Mouse (Mus musculus) ES-E14 (cell line): ENCODE results near the gene Cblc. TPM values are rescaled to one million over a fixed set of nuclear protein-coding genes. Genes with fewer than 3 reads are reported as not detected.

Experiments used
- DNase-seq: peaks from one replicate; pipeline ENCODE4 v3.0.0-alpha.2; 2013; ENCODE audit warnings: low read depth, low spot score
- H3K27ac ChIP-seq: 2 replicates; pipeline ENCODE4 v1.5.1; 2012; ENCODE audit warnings: low read depth, mild to moderate bottlenecking, low read length, moderate library complexity, mixed read lengths; ENCODE audit not compliant: poor library complexity, insufficient read depth, severe bottlenecking
- H3K36me3 ChIP-seq: 2 replicates; pipeline ENCODE4 v1.6.1; 2012; ENCODE audit warnings: mild to moderate bottlenecking, low read length, moderate library complexity, mixed read lengths; ENCODE audit not compliant: control insufficient read depth, poor library complexity, insufficient read depth, severe bottlenecking
- H3K4me1 ChIP-seq, 2 experiments: fragments of 150-350 bp in 1 of 2; sonication (generic) in 1 of 2; 2 replicates each; pipeline ENCODE4 v1.6.1; 2012; ENCODE audit warnings: low read length in 2 of 2, mild to moderate bottlenecking in 1 of 2, mixed read lengths in 1 of 2; ENCODE audit not compliant: control insufficient read depth in 2 of 2, insufficient read depth in 2 of 2, poor library complexity in 1 of 2
- H3K4me3 ChIP-seq, 2 experiments: fragments of 150-350 bp in 1 of 2; sonication (generic) in 1 of 2; 2 replicates each; pipeline ENCODE4 v1.5.1; 2012; ENCODE audit warnings: low read length in 2 of 2, low read depth in 1 of 2, mild to moderate bottlenecking in 1 of 2, mixed read lengths in 1 of 2; ENCODE audit not compliant: insufficient read depth in 1 of 2, poor library complexity in 1 of 2, severe bottlenecking in 1 of 2
- H3K9ac ChIP-seq: 2 replicates; pipeline ENCODE4 v1.6.1; 2012; ENCODE audit warnings: low read depth, mild to moderate bottlenecking, low read length, mixed read lengths; ENCODE audit not compliant: poor library complexity, insufficient read depth, severe bottlenecking
- H3K9me3 ChIP-seq: fragments of 150-350 bp; sonication (generic); 2 replicates; pipeline ENCODE4 v1.6.1; 2012; ENCODE audit warnings: low read depth, mild to moderate bottlenecking, low read length; ENCODE audit not compliant: control insufficient read depth, insufficient read depth
- CHD2 ChIP-seq: IDR thresholded peaks from 2 replicates; pipeline ENCODE4 v1.6.1; 2014; ENCODE audit warnings: mild to moderate bottlenecking, low read depth, low read length, inconsistent platforms
- HCFC1 ChIP-seq: IDR thresholded peaks from 2 replicates; pipeline ENCODE4 v1.6.1; 2012; ENCODE audit warnings: low read length, inconsistent platforms, borderline replicate concordance; ENCODE audit not compliant: insufficient read depth
- MAFK ChIP-seq: IDR thresholded peaks from 2 replicates; pipeline ENCODE4 v1.6.1; 2014; ENCODE audit warnings: mild to moderate bottlenecking, low read depth, low read length, inconsistent platforms; ENCODE audit not compliant: insufficient read depth
- ZC3H11A ChIP-seq: IDR thresholded peaks from 2 replicates; pipeline ENCODE4 v1.6.1; 2012; ENCODE audit warnings: low read depth, mild to moderate bottlenecking, inconsistent platforms, low read length, borderline replicate concordance
- ZNF384 ChIP-seq: IDR thresholded peaks from 2 replicates; pipeline ENCODE4 v1.6.1; 2012; ENCODE audit warnings: low read depth, low read length, inconsistent platforms
- in situ Hi-C, 2 experiments: fragments of 600-800 bp; cut with MboI; formaldehyde crosslinking; loops; one replicate each; pipeline ENCODE4 v1.15.1; 2025; ENCODE audit warnings: low sequenced_read_pairs in 2 of 2, inconsistent platforms in 1 of 2; ENCODE audit not compliant: unreplicated experiment in 2 of 2
- total RNA-seq: library from RNA; depleted of rRNA; stranded (reverse); fragments of 300-350 nt; gene quantifications from 2 replicates; pipeline ENCODE4 v1.2.3, GENCODE M21; 2012

The Cblc gene
- total RNA-seq, 1 experiment = 3.5 TPM

DNA sequence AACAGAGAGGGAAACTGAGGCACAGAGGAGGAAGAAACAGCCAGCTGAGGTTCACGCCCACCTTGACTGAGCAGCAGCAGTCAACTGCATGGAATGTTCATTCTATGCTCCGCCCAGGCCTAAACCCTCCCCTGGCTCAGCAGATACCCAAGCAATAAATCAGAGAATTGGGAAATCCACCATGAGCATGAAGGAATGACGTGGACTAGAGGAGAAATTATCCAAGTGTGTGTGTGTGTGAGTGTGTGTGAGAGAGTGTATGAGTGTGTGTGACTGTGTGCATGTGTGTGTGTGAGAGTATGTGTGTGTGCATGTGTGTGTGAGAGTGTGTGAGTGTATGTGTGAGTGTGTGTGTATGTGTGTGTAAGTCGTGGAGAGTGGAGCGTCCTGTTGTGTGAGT, 21.8 kb upstream of the Cblc start:
- Histone ChIP-seq H3K9me3 (no peaks in the 10 kb centered on the region), H3K27ac (peak overlapping the region; percentile 94; the same call in 1 of the 2 replicates), H3K4me3 (no peak overlapping the region), H3K36me3 (peaks cover 9% of the 10 kb centered on the region; the same call in 1 of the 2 replicates), H3K4me1 (peaks cover 9 to 30% of the 10 kb centered on the region in 2 experiments; a peak in 3 of 4 replicates), H3K9ac (no peak overlapping the region)
- no peak for DNase-seq
- in situ Hi-C loops = loop anchor here in 1 of 2 experiments (10.0 kb wide), 1 partner anchor 64 kb away; the partner anchor contains the start of gene Nectin2
- TF ChIP-seq ZC3H11A (no peak), HCFC1 (no peak), ZNF384 (no peak), MAFK (no peak), CHD2 (no peak)

DNA sequence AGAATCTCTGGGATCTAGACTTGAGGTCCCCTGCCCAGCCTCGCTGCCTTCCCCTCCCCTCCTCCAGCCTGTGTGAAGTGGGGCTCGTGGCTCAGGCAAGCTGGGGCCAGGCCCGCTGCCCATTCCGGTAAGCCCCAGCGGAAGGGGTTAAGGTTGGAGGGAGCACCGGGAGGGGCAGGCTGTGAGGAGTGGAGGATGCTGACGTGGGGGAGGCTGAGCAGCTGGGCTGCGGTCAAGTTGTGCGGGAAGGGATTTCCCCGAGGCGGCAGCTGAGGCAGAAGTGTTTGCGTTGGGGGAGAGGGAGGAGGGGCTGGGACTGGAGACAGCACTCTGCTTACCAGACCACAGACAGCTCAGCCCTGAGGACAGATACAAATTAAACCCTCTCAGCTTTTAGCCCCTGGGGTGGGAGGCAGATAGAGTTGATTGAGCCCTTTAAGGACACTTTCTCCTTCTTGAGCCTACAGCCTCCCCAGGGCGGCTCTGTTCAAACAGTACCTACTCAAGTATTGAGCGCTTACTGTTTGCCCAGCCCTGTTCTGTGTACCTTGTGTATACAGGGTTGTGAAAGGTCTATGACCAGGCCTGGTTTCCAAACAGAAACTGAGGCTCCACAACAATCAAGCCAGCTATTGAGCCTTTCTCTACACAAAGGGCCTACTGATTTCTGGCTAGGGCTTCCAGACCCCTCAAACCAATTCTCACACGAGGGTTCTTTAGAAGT, 20.9 kb upstream of the Cblc start:
- peaks cover 9% of the 10 kb centered on the region; the same call in 1 of the 2 replicates for H3K36me3 ChIP-seq
- peak overlapping the region; percentile 81 for H3K9ac ChIP-seq
- H3K9me3 ChIP-seq = no peaks in the 10 kb centered on the region
- peaks cover 9 to 31% of the 10 kb centered on the region in 2 experiments; a peak in 3 of 4 replicates for H3K4me1 ChIP-seq
- peak overlapping the region; percentile 69 to 77 for H3K4me3 ChIP-seq
- no peak for TF ChIP-seq MAFK
- TF ChIP-seq ZNF384 = no peak
- no peak for TF ChIP-seq ZC3H11A
- TF ChIP-seq CHD2 = no peak
- TF ChIP-seq HCFC1 = no peak
- in situ Hi-C loops = loop anchor here in 1 of 2 experiments (10.0 kb wide), 1 partner anchor 63 kb away; the partner anchor contains the start of gene Nectin2
- DNase-seq = peak; percentile 68
- H3K27ac ChIP-seq = peak overlapping the region; percentile 94

DNA sequence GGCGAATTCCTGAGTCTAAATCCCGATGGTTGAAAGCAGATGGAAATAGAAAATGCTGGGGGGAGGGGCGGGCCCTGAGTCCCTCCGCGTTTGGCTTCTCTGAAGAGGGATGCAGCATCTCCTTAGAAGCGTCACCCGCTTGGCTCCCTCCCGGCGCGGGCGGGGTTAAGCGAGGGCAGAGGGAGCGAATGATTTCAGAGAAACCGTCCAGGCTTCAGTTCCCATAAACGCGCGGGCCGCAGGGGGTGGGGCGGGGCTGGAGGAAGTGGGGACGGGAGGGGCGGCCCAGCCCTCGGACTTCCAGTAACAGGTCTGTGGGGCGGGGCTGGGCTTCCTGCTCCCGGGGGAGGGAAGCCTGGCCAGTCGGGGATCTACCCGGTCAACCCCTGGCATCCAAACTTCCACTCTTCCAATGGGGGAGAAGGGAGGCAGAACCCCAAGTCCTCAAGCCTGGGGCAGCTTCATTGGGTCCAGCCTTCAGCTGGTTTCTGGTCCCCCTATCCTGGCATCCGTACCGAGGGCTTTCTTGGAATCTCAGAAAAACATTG, 19.7 kb upstream of the Cblc start:
- no peaks in the 10 kb centered on the region for H3K9me3 ChIP-seq
- peaks cover 11% of the 10 kb centered on the region; the same call in 1 of the 2 replicates for H3K36me3 ChIP-seq
- H3K27ac ChIP-seq = peak overlapping the region; percentile 99
- in situ Hi-C loops = loop anchor here in 1 of 2 experiments (10.0 kb wide), 1 partner anchor 61 kb away; the partner anchor contains the start of gene Nectin2
- H3K4me1 ChIP-seq = peaks cover 8 to 26% of the 10 kb centered on the region in 2 experiments; a peak in 3 of 4 replicates
- H3K4me3 ChIP-seq = peak overlapping the region; percentile 69 to 77
- H3K9ac ChIP-seq = peak overlapping the region; percentile 81
- no peak for TF ChIP-seq ZC3H11A
- TF ChIP-seq CHD2 = no peak
- TF ChIP-seq ZNF384 = no peak
- TF ChIP-seq HCFC1 = no peak
- no peak for TF ChIP-seq MAFK
- peak; percentile 96 for DNase-seq

DNA sequence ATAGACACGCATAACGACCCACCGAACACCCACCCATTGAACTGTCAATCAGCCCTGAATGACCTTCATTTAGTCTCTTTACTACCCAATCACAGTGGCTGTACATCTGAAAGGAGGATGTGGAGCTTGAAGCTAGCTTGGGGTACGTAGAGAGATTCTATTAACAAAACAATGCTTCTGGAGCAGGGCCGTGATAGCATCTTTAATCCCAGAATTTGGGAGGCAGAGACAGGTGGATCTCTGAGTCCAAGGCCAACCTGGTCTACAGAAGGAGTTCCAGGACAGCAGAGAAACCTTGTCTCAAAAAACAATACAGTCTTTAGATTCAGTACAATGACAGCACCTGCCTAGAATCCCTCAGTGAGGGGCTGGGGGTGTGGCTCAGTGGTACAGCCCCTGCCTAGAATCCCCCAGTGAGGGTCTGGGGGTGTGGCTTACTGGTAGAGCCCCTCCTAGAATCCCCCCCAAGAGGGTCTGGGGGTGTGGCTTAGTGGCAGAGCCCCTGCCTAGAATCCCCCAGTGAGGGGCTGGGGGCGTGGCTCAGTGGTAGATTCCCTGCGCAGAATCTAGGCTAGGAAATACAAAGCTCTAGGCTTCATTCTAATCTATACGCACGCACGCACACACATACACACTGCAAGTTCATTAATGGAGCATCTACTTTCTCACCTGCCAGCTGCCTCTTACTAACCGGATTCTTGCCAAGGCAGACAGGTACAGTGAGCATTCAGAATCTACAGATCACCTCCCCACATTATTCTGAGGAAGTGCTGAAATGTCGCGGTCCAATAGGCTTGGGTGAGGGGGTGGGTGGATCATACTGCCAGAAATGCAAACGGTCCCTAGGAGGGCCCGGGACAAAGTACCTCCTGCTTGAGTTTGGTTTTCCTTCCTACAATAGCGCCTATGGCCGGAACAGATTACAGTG, 19.0 kb upstream of the Cblc start:
- Histone ChIP-seq H3K4me1 (peaks cover 6 to 24% of the 10 kb centered on the region in 2 experiments; a peak in 3 of 4 replicates), H3K36me3 (peaks cover 13% of the 10 kb centered on the region; the same call in 1 of the 2 replicates), H3K4me3 (peak overlapping the region; percentile 69 to 77), H3K9ac (peak overlapping the region; percentile 75), H3K27ac (peak overlapping the region; percentile 99), H3K9me3 (no peaks in the 10 kb centered on the region)
- TF ChIP-seq CHD2 = no peak
- TF ChIP-seq MAFK = 0 out of 2 replicates have a peak, but pooled peaks have one; percentile 2
- in situ Hi-C loops = loop anchor here in 1 of 2 experiments (10.0 kb wide), 1 partner anchor 61 kb away; the partner anchor contains the start of gene Nectin2
- peak; percentile 42 for DNase-seq
